Mouse (Mus musculus) spleen, adult 2 months (tissue): ENCODE data around the gene Fancc. TPM values are rescaled to one million over a fixed set of nuclear protein-coding genes. Genes with fewer than 3 reads are reported as not detected.

Experiments used
- DNase-seq, 2 experiments: peaks; one replicate each; pipeline versions ENCODE4 v3.0.0 to v3.0.0-alpha.2; 2012 to 2021; ENCODE audit warnings: low spot score in 2 of 2, low read depth in 1 of 2
- H3K27ac ChIP-seq: fragments of 200-500 bp; 2 replicates; pipeline ENCODE4 v1.5.1; 2012; ENCODE audit warnings: low read length, inconsistent platforms; ENCODE audit not compliant: insufficient read depth
- H3K27me3 ChIP-seq: fragments of 200-500 bp; 2 replicates; pipeline ENCODE4 v1.6.1; 2012; ENCODE audit warnings: mild to moderate bottlenecking, moderate library complexity, low read length, inconsistent platforms; ENCODE audit not compliant: control insufficient read depth, insufficient read depth
- H3K36me3 ChIP-seq: fragments of 200-500 bp; 2 replicates; pipeline ENCODE4 v1.6.1; 2012; ENCODE audit warnings: mild to moderate bottlenecking, low read length, inconsistent platforms; ENCODE audit not compliant: control insufficient read depth, insufficient read depth
- H3K4me1 ChIP-seq: fragments of 200-500 bp; 2 replicates; pipeline ENCODE4 v1.6.1; 2011; ENCODE audit warnings: inconsistent platforms; ENCODE audit not compliant: control insufficient read depth, insufficient read depth, insufficient read length
- H3K4me3 ChIP-seq: fragments of 200-500 bp; 2 replicates; pipeline ENCODE4 v1.5.1; 2011; ENCODE audit warnings: mild to moderate bottlenecking, inconsistent platforms; ENCODE audit not compliant: insufficient read depth, insufficient read length; ENCODE audit errors: extremely low read depth
- CTCF ChIP-seq: fragments of 200-500 bp; IDR thresholded peaks from 2 replicates; pipeline ENCODE4 v1.5.1; 2011; ENCODE audit warnings: mild to moderate bottlenecking, inconsistent platforms; ENCODE audit not compliant: insufficient read depth, insufficient read length, insufficient replicate concordance; ENCODE audit errors: extremely low read depth
- POLR2A ChIP-seq: fragments of 200-500 bp; IDR thresholded peaks from 2 replicates; pipeline ENCODE4 v1.6.1; 2011; ENCODE audit warnings: low read depth, low read length, inconsistent platforms
- WGBS: fragments of 180-500 bp; shearing (Covaris S2); methylation state at CpG from one replicate; pipeline ENCODE4 v1.1.7; 2018; 5-methylcytosine and 5-hydroxymethylcytosine counted together
- polyA plus RNA-seq: library from polyadenylated mRNA; depleted of rRNA; stranded (reverse); fragments of >200 nt; gene quantifications from 2 replicates; pipeline ENCODE4 v1.2.3, GENCODE M21; 2012

The Fancc gene
- polyA plus RNA-seq, 1 experiment, result 5.1 TPM

- no peaks in the 10 kb centered on the region for H3K27me3 ChIP-seq
- WGBS, result 85% methylated on average over 6 of the region's 6 CpGs
- no peak for DNase-seq
- peaks cover 17% of the 10 kb centered on the region for H3K36me3 ChIP-seq
- H3K4me1 ChIP-seq, result no peaks in the 10 kb centered on the region
- H3K4me3 ChIP-seq, result no peak overlapping the region
- H3K27ac ChIP-seq, result no peak overlapping the region
- no peak for TF ChIP-seq POLR2A
- TF ChIP-seq CTCF, result no peak
These were observed 192.8 kb downstream of the Fancc start for GRCm38 (mm10) chr13:63304124-63304792.

GRCm38 (mm10) chr13:63302381-63302780 lies 194.7 kb downstream of the Fancc start:
- no peaks in the 10 kb centered on the region for H3K4me1 ChIP-seq

GRCm38 (mm10) chr13:63301764-63302209 lies 195.3 kb downstream of the Fancc start:
- 58% methylated on average over 3 of the region's 3 CpGs for WGBS
- H3K4me1 ChIP-seq, result no peaks in the 10 kb centered on the region
- no peaks in the 10 kb centered on the region for H3K27me3 ChIP-seq
- H3K4me3 ChIP-seq, result no peak overlapping the region
- no peak for TF ChIP-seq CTCF
- no peak for TF ChIP-seq POLR2A
- H3K27ac ChIP-seq, result no peak overlapping the region
- no peak for DNase-seq
- H3K36me3 ChIP-seq, result peaks cover 19% of the 10 kb centered on the region

More at GRCm38 (mm10) chr13:63302381-63302780, 194.7 kb downstream of the Fancc start:
- Histone ChIP-seq H3K27me3 (no peaks in the 10 kb centered on the region), H3K36me3 (peaks cover 19% of the 10 kb centered on the region), H3K4me3 (no peak overlapping the region), H3K27ac (no peak overlapping the region)
- no peak for TF ChIP-seq POLR2A
- no peak for TF ChIP-seq CTCF
- WGBS, result 98% methylated on average over 5 of the region's 5 CpGs
- DNase-seq, result no peak

DNA sequence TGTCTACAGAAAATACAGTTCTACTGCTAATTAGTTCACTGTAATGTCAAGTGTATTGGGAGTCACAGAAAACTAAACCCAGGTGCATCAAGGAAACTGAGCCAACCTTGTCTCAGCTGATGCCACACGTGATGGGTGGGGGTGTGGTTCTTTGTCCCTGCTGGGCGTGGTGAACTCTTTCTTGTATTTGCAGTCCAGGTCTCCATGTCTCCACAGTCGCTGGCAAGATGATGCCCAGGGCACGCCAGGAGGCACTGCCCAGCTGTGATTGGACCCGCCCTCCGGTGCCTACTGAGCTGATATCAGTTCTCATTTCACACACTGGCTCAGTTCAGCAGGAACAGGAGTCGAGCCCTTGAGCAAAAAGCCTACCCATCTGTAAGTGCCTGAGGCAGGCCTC lies 196.1 kb downstream of the Fancc start:
- no peaks in the 10 kb centered on the region for H3K27me3 ChIP-seq
- no peak overlapping the region for H3K27ac ChIP-seq
- TF ChIP-seq CTCF (no peak), POLR2A (no peak)
- no peaks in the 10 kb centered on the region for H3K4me1 ChIP-seq
- no peak for DNase-seq
- no peak overlapping the region for H3K4me3 ChIP-seq
- 84% methylated on average over 7 of the region's 7 CpGs for WGBS
- H3K36me3 ChIP-seq, result peaks cover 21% of the 10 kb centered on the region

- peaks cover 20% of the 10 kb centered on the region for H3K36me3 ChIP-seq
- no peaks in the 10 kb centered on the region for H3K27me3 ChIP-seq
- TF ChIP-seq POLR2A (no peak), CTCF (no peak)
- H3K4me3 ChIP-seq, result no peak overlapping the region
- no peaks in the 10 kb centered on the region for H3K4me1 ChIP-seq
- WGBS, result 88% methylated on average over 5 of the region's 5 CpGs
- H3K27ac ChIP-seq, result no peak overlapping the region
- no peak for DNase-seq
These were observed 198.1 kb downstream of the Fancc start for GRCm38 (mm10) chr13:63298931-63299330.

GRCm38 (mm10) chr13:63297933-63298332 lies 199.1 kb downstream of the Fancc start:
- H3K27me3 ChIP-seq, result no peaks in the 10 kb centered on the region
- H3K36me3 ChIP-seq, result peaks cover 16% of the 10 kb centered on the region
- H3K4me3 ChIP-seq, result no peak overlapping the region
- DNase-seq, result no peak
- H3K27ac ChIP-seq, result no peak overlapping the region
- no peak for TF ChIP-seq POLR2A
- TF ChIP-seq CTCF, result no peak
- H3K4me1 ChIP-seq, result no peaks in the 10 kb centered on the region
- WGBS, result 94% methylated on average over 3 of the region's 3 CpGs

DNA sequence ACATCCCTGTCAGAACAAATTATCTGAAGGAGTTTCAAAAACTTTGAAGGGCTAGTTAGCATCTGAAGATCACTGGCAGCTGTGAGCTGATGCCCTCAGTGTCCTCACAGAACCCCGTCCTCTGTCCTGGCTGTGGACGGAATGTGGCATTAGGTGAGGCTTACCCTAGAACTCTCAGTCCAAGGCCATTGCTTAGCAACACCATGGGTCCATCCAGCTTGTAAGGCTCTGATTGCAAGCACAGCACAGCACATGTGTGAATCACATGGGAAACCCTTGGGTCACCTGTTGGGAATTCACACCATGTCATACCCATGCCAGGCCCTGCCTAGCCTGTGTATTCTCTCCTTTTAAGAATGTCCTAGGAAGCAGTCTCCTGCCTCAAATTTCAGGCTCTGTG lies 200.1 kb downstream of the Fancc start:
- H3K27ac ChIP-seq, result no peak overlapping the region
- H3K27me3 ChIP-seq, result no peaks in the 10 kb centered on the region
- DNase-seq, result no peak
- no peaks in the 10 kb centered on the region for H3K4me1 ChIP-seq
- TF ChIP-seq CTCF, result no peak
- no peak for TF ChIP-seq POLR2A
- peaks cover 15% of the 10 kb centered on the region for H3K36me3 ChIP-seq
- no peak overlapping the region for H3K4me3 ChIP-seq
- 88% methylated on average over 2 of the region's 2 CpGs for WGBS
